ENCODE assay signal across 8 mouse cellular contexts in genomic region chr19:53314530-53315208, GRCm38 (mm10). TPM values are rescaled to one million over a fixed set of nuclear protein-coding genes. Genes with fewer than 3 reads are reported as not detected.
DNase-seq lines count a peak whose midpoint lies in the region; ATAC-seq and TF ChIP-seq lines count a peak whose summit lies in the region.

No protein-coding gene starts in this region.

- H3K27me3 ChIP-seq in kidney, adult 2 months (replicated peaks; ENCODE audit: control insufficient read depth, insufficient read depth, low read length) = no peaks in the 10 kb centered on the region
- H3K27me3 ChIP-seq in hindbrain, embryonic 13.5 days = no peaks in the 10 kb centered on the region
- H3K27me3 ChIP-seq in midbrain, embryonic 14.5 days (ENCODE audit: control insufficient read depth, insufficient read depth, low read length) = no peaks in the 10 kb centered on the region

- peak overlapping the region; percentile 46 for H3K9ac ChIP-seq in hindbrain, embryonic 13.5 days
- H3K9ac ChIP-seq in midbrain, embryonic 14.5 days (replicated peaks; ENCODE audit: low read length) = 0 out of 2 replicates have a peak overlapping the region, but pooled peaks have one; percentile 12

- peak overlapping the region; percentile 54 for H3K4me3 ChIP-seq in kidney, adult 2 months (ENCODE audit: insufficient read depth, low read depth, low read length)
- peak overlapping the region; percentile 98 for H3K4me3 ChIP-seq in cortical plate, adult 2 months (ENCODE audit: insufficient read depth, low read length)
- H3K4me3 ChIP-seq in hindbrain, embryonic 13.5 days = peak overlapping the region; percentile 98
- H3K4me3 ChIP-seq in midbrain, embryonic 14.5 days (replicated peaks; ENCODE audit: low read depth, low read length) = peak overlapping the region; percentile 80

- ATAC-seq in hindbrain, embryonic 13.5 days (ENCODE audit: low FRiP score) = no peak
- ATAC-seq in midbrain, embryonic 14.5 days (ENCODE audit: low FRiP score, low TSS enrichment) = no peak

- no peaks in the 10 kb centered on the region for H3K9me3 ChIP-seq in hindbrain, embryonic 13.5 days
- H3K9me3 ChIP-seq in midbrain, embryonic 14.5 days (ENCODE audit: control insufficient read depth, low read length) = no peaks in the 10 kb centered on the region

- TF ChIP-seq POLR2A in kidney, adult 2 months (IDR thresholded peaks at IDR 0.05; ENCODE audit: low read depth, low read length) = no peak
- no peak for TF ChIP-seq POLR2A in cortical plate, adult 2 months (IDR thresholded peaks at IDR 0.05; ENCODE audit: extremely low read depth, insufficient read depth, low read length)

- TF ChIP-seq CTCF in kidney, adult 2 months (conservative IDR thresholded peaks at IDR 0.05; ENCODE audit: insufficient read depth, insufficient read length, low read depth, low read length) = no peak
- TF ChIP-seq CTCF in cortical plate, adult 2 months (IDR thresholded peaks at IDR 0.05; ENCODE audit: extremely low read depth, insufficient read depth, low read length) = no peak

- peak overlapping the region; percentile 80 for H3K4me2 ChIP-seq in hindbrain, embryonic 13.5 days
- peak overlapping the region; percentile 87 for H3K4me2 ChIP-seq in midbrain, embryonic 14.5 days (ENCODE audit: low read length)

- no peaks in the 10 kb centered on the region; the same call in 1 of the 2 replicates for H3K4me1 ChIP-seq in kidney, adult 2 months (ENCODE audit: control insufficient read depth, insufficient read depth, low read length)
- H3K4me1 ChIP-seq in cortical plate, adult 2 months (ENCODE audit: control insufficient read depth, insufficient read depth, low read length) = peaks cover 3% of the 10 kb centered on the region
- peaks cover 44% of the 10 kb centered on the region for H3K4me1 ChIP-seq in hindbrain, embryonic 13.5 days (replicated peaks)
- H3K4me1 ChIP-seq in midbrain, embryonic 14.5 days (ENCODE audit: control insufficient read depth, insufficient read depth, low read length) = peaks cover 8% of the 10 kb centered on the region

- peak overlapping the region; percentile 84 for H3K27ac ChIP-seq in kidney, adult 2 months (ENCODE audit: insufficient read depth, low read depth, low read length)
- 0 out of 2 replicates have a peak overlapping the region, but pooled peaks have one; percentile 4 for H3K27ac ChIP-seq in cortical plate, adult 2 months (ENCODE audit: insufficient read depth, low read length)
- peak overlapping the region; percentile 98 for H3K27ac ChIP-seq in hindbrain, embryonic 13.5 days
- H3K27ac ChIP-seq in midbrain, embryonic 14.5 days (replicated peaks; ENCODE audit: low read depth, low read length) = peak overlapping the region; percentile 95

- 40% methylated on average over 16 of the region's 16 CpGs for WGBS in kidney, adult 2 months
- whole genome bisulfite sequencing in hindbrain, embryonic 13.5 days = 56% methylated on average over 16 of the region's 16 CpGs
- WGBS in midbrain, embryonic 14.5 days = 57% methylated on average over 16 of the region's 16 CpGs

- H3K36me3 ChIP-seq in kidney, adult 2 months (ENCODE audit: control insufficient read depth, insufficient read depth, low read length) = no peaks in the 10 kb centered on the region
- H3K36me3 ChIP-seq in hindbrain, embryonic 13.5 days = no peaks in the 10 kb centered on the region
- no peaks in the 10 kb centered on the region for H3K36me3 ChIP-seq in midbrain, embryonic 14.5 days (ENCODE audit: control insufficient read depth, insufficient read depth, low read length)

- no peak for DNase-seq in kidney, adult 2 months
- no peak for DNase-seq in kidney, adult 8-10 months
- DNase-seq in midbrain, embryonic 14.5 days = no peak
- no peak for DNase-seq in urinary bladder, postnatal 25 days (ENCODE audit: low spot score)
- DNase-seq in layer of hippocampus, adult 8-10 months (ENCODE audit: low spot score in 2 of 2) = no peak
- no peak for DNase-seq in right cerebral cortex, adult 2 months (ENCODE audit: low spot score in 2 of 2)

RNA-seq across cellular contexts. Expression of gene Mxi1, which starts 4.4 kb away (rescaled TPM):
- 38.9 and 41.7 TPM in 2 replicates for polyA plus RNA-seq in kidney, adult 2 months (2012; rRNA removed)
- polyA plus RNA-seq in cortical plate, adult 2 months (2012; rRNA removed) = 81.0 and 82.8 TPM in 2 replicates
- 39.7 and 54.5 TPM in 2 replicates for polyA plus RNA-seq in hindbrain, embryonic 13.5 days (2015; fragmentation: Nextera tagmentation; extraction: Ambion mirVana)
- 51.0 and 59.3 TPM in 2 replicates for polyA plus RNA-seq in midbrain, embryonic 14.5 days (2014; fragmentation: Nextera tagmentation; extraction: Ambion mirVana)
- 10 to 100 TPM; 57.8 to 73.4 (median 65.8) TPM for total RNA-seq in layer of hippocampus, adult 8-10 months (2022)

RNA-seq across cellular contexts. Expression of gene Gm10197, which starts 56.9 kb away (rescaled TPM):
- polyA plus RNA-seq in kidney, adult 2 months (2012; rRNA removed) = not detected in 2 replicates
- not detected in 2 replicates for polyA plus RNA-seq in cortical plate, adult 2 months (2012; rRNA removed)
- polyA plus RNA-seq in hindbrain, embryonic 13.5 days (2015; fragmentation: Nextera tagmentation; extraction: Ambion mirVana) = not detected in 2 replicates
- polyA plus RNA-seq in midbrain, embryonic 14.5 days (2014; fragmentation: Nextera tagmentation; extraction: Ambion mirVana) = 4.4 TPM in 1 of 2 replicates, not detected in the other
- not detected for total RNA-seq in layer of hippocampus, adult 8-10 months (2022)

Comparison
In these comparisons a context has a peak if more than half of its experiments do, and no peak if none do; other contexts are left out.
1. H3K27ac ChIP-seq: peak in every context shown above with its lines; median percentile 98 in hindbrain, embryonic 13.5 days; 95 in midbrain, embryonic 14.5 days; 84 in kidney, adult 2 months; 4 in cortical plate, adult 2 months.